Mouse (Mus musculus): ENCODE results near the gene Fat3.

GRCm38 (mm10) chr9:16297935-16298334 is 203.2 kb downstream of the Fat3 start:
- TF ChIP-seq EP300 (optimal IDR thresholded peaks at IDR 0.05), result no peak
- no peak for TF ChIP-seq CTCF (IDR thresholded peaks at IDR 0.05; ENCODE audit: low read depth)
